Mouse (Mus musculus): ENCODE data around the gene Tbx4. TPM values are rescaled to one million over a fixed set of nuclear protein-coding genes. Genes with fewer than 3 reads are reported as not detected.

Gene Tbx4
- total and polyA plus RNA-seq, 2 experiments from 2014 or later = 0.20 to 0.47 TPM

DNA sequence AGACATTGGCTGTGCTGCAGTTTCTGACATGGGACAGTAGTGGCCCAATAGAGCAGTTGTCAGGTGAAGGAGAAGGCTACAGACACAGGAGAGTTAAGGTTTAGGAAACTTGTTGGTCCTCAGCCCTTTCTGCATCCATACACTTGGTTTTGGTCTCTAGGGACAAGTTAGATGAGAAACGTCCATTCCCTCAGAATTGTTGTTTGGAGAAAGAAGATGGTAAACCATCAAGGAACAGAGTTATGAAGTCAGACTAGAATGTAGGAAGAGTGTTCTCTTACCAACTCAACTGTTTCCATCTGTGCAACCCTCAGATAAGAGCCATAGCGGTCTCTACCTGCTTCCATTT lies 5.4 kb downstream of the Tbx4 start:
- H3K4me1 ChIP-seq (ENCODE audit: insufficient read depth, low read length) = no peaks in the 10 kb centered on the region
- H3K9me3 ChIP-seq (ENCODE audit: low read length) = no peaks in the 10 kb centered on the region
- no peak for TF ChIP-seq CTCF (IDR thresholded peaks at IDR 0.05; ENCODE audit: low read depth)
- H3K36me3 ChIP-seq (ENCODE audit: insufficient read depth, low read length) = no peaks in the 10 kb centered on the region
- WGBS = 10% methylated on average over 2 of the region's 2 CpGs
- H3K9ac ChIP-seq (replicated peaks; ENCODE audit: low read length) = no peak overlapping the region
- no peak overlapping the region for H3K4me2 ChIP-seq (ENCODE audit: low read depth, low read length)
- DNase-seq (ENCODE audit: low spot score) (no peak), ATAC-seq (no peak)
- peaks cover 78% of the 10 kb centered on the region for H3K27me3 ChIP-seq (ENCODE audit: insufficient read depth, low read length)
- no peak overlapping the region for H3K4me3 ChIP-seq (ENCODE audit: low read length)
- H3K27ac ChIP-seq = no peak overlapping the region

DNA sequence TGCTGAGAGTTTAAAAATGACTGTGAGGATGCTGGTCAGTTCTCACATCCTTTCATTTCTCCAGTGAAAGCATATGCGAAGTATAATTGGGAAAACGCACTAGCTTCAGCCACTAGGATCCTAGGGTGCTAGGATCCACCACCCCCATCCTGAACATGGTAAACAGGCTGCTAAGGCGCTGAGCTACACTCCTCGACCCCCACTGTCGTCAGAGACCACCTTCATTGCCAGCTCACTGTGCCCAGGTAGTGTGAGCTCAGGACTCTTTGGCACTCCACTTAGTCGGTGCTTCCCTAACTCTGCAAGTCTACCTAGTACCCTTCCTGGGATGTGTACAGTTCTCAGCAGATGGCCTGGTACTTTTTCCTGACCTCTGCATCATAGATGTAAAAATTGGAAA lies 6.5 kb downstream of the Tbx4 start:
- WGBS = 2% methylated on average over 6 of the region's 6 CpGs
- Histone ChIP-seq H3K27ac (no peak overlapping the region), H3K36me3 (ENCODE audit: insufficient read depth, low read length) (no peaks in the 10 kb centered on the region), H3K9ac (replicated peaks; ENCODE audit: low read length) (no peak overlapping the region), H3K4me2 (ENCODE audit: low read depth, low read length) (no peak overlapping the region), H3K4me1 (ENCODE audit: insufficient read depth, low read length) (no peaks in the 10 kb centered on the region), H3K9me3 (ENCODE audit: low read length) (no peaks in the 10 kb centered on the region), H3K27me3 (ENCODE audit: insufficient read depth, low read length) (peaks cover 85% of the 10 kb centered on the region), H3K4me3 (ENCODE audit: low read length) (no peak overlapping the region)
- ATAC-seq = no peak
- no peak for DNase-seq (ENCODE audit: low spot score)
- TF ChIP-seq CTCF (IDR thresholded peaks at IDR 0.05; ENCODE audit: low read depth) = no peak

DNA sequence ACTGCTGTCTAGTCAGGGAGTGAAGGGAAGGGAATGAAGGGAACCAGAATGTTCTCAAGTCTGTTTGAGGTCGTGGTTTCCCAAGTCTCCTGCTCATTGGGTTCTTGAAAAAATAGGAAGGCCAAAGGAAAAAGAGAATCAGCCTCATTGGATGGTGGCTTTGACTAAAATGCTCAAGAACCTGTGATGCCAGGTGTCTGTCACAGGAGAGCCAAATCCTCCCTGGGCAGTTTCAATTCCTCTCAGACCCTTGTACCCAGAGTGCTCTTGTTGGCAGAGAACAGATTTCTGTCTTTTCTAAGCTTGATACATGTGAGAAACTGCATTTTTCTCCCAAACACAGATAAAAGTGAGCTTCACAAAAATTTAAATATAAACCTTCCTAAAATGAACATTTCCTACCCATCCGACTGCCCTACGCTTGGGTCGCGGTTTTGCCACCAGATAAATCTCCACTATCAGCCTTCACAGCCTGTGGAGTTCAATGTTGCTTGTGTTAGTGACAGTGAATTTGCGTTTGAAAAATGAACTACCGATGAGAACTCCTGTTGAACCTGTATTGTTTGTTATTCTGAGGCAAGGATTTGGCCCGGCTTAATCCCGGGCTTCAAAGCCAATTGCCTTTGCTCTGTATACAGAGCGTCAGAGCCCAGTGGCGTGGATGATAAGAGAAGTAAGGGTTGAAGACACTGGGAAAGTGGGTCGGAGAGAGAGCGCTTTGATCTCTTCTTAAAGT lies 7.3 kb downstream of the Tbx4 start:
- Histone ChIP-seq H3K4me1 (ENCODE audit: insufficient read depth, low read length) (no peaks in the 10 kb centered on the region), H3K4me2 (ENCODE audit: low read depth, low read length) (no peak overlapping the region), H3K27me3 (ENCODE audit: insufficient read depth, low read length) (peaks cover 80% of the 10 kb centered on the region), H3K9me3 (ENCODE audit: low read length) (no peaks in the 10 kb centered on the region), H3K27ac (no peak overlapping the region), H3K36me3 (ENCODE audit: insufficient read depth, low read length) (no peaks in the 10 kb centered on the region), H3K9ac (replicated peaks; ENCODE audit: low read length) (no peak overlapping the region), H3K4me3 (ENCODE audit: low read length) (no peak overlapping the region)
- DNase-seq (ENCODE audit: low spot score) (no peak), ATAC-seq (no peak)
- 4% methylated on average over 13 of the region's 13 CpGs for WGBS
- TF ChIP-seq CTCF (IDR thresholded peaks at IDR 0.05; ENCODE audit: low read depth) = no peak

DNA sequence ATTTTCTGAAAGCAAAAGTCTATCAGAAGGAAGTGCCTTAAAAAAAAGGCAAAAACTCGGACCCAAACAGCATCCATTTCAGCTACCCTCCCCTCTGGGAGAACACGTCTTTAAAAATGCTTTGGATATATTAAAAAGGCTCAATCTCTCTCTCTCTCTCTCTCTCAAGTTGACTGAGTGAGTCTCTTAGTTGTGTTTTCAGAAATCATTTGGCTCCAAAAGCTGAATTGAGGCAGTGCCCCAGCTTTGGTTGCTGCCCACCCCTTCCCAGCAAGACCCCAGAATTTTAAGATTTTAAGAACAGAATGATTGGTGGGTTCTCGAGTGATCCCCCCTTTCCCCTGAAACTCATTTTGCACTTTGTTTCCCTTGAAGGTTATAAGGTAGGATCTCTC lies 7.9 kb downstream of the Tbx4 start:
- WGBS = 6% methylated on average over 3 of the region's 3 CpGs

DNA sequence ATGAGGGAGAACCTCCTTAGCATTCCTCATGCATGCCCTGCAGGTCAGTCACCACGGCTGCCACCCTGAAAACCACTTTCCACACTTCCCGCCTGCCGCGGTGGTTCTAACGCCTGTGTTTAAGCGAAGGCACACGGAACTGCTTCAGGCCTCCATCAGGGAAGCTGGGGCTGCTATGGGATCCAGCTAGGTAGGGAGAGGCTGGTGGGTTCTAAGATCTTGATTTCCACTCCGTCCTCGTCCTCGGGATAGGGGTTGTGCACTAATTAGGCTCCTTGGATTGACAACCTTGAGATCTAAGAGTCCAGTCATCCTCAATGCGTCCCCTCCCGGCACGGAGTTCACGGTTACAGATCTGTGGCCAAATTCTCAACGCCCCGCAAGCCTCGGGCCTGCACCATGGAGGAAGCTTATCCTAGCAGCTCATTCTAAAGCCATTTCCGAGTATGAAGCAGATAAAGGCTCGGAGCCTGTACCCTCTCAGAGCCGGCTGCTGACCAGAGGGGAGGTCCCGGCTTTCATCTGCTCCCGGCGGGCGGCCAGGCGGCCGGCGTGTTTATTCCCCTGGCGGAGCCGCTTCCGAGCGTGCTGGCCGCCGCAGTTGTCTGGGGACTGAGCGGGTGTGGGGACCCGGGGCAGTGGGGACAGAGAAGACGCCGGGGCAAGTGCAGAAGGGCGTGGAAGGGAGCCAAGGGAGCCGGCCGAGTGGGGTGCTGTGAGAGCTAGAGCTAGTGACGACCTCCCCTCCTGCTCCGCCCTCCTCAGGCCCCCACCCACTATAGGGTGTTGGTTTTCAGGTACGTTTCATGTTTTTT lies 8.7 kb downstream of the Tbx4 start:
- Histone ChIP-seq H3K36me3 (ENCODE audit: insufficient read depth, low read length) (no peaks in the 10 kb centered on the region), H3K9me3 (ENCODE audit: low read length) (no peaks in the 10 kb centered on the region), H3K4me1 (ENCODE audit: insufficient read depth, low read length) (no peaks in the 10 kb centered on the region), H3K4me3 (ENCODE audit: low read length) (peak overlapping the region; percentile 25), H3K4me2 (ENCODE audit: low read depth, low read length) (peak overlapping the region; percentile 50), H3K27me3 (ENCODE audit: insufficient read depth, low read length) (peaks cover 70% of the 10 kb centered on the region), H3K27ac (no peak overlapping the region), H3K9ac (replicated peaks; ENCODE audit: low read length) (no peak overlapping the region)
- WGBS = 2% methylated on average over 43 of the region's 43 CpGs
- TF ChIP-seq CTCF (IDR thresholded peaks at IDR 0.05; ENCODE audit: low read depth) = no peak
- ATAC-seq (no peak), DNase-seq (ENCODE audit: low spot score) (peak; percentile 25)

More for the DNA sequence above, 7.9 kb downstream of the Tbx4 start:
- H3K4me2 ChIP-seq (ENCODE audit: low read depth, low read length) = no peak overlapping the region
- peaks cover 74% of the 10 kb centered on the region for H3K27me3 ChIP-seq (ENCODE audit: insufficient read depth, low read length)
- H3K36me3 ChIP-seq (ENCODE audit: insufficient read depth, low read length) = no peaks in the 10 kb centered on the region
- ATAC-seq (no peak), DNase-seq (ENCODE audit: low spot score) (no peak)
- TF ChIP-seq CTCF (IDR thresholded peaks at IDR 0.05; ENCODE audit: low read depth) = no peak
- no peak overlapping the region for H3K9ac ChIP-seq (replicated peaks; ENCODE audit: low read length)
- H3K4me3 ChIP-seq (ENCODE audit: low read length) = no peak overlapping the region
- no peaks in the 10 kb centered on the region for H3K4me1 ChIP-seq (ENCODE audit: insufficient read depth, low read length)
- no peaks in the 10 kb centered on the region for H3K9me3 ChIP-seq (ENCODE audit: low read length)
- H3K27ac ChIP-seq = no peak overlapping the region

DNA sequence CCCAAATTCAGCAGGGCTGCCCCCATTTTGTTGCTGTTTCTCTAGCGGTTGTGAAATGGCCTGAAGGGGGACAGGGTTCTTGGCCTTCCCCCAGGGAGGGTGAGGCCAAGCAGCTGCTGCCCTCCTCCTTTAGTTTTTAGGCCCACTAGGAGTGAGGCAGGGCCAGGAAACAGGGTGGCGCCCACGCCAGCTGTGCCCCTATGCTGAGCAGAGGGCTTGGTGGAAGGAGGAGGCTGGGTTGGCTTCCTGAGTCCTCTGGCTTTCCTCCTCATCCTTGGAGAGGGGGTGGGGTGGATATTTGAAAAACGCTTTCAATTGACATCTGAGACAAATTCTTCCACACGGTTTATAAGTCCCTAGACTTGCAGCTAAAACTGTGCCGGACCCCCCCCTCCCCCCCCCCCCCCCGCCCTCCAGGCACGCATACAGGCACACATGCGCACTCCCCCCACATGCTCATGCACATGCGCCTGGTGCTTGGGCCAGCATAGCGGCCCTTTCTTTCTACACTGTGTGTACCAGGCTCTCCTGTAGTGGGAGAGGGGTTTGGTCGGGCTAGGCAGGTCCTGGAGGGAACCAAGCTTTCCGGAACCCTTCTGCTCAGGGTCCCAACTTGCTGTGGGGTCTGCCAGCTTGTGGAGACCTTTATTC lies 10.2 kb downstream of the Tbx4 start:
- H3K4me2 ChIP-seq (ENCODE audit: low read depth, low read length) = no peak overlapping the region
- 40% methylated on average over 11 of the region's 13 CpGs for WGBS
- peak; percentile 9; the same call in 1 of the 2 replicates for TF ChIP-seq CTCF (IDR thresholded peaks at IDR 0.05; ENCODE audit: low read depth)

More for the DNA sequence above, 10.2 kb downstream of the Tbx4 start:
- H3K4me3 ChIP-seq (ENCODE audit: low read length) = no peak overlapping the region
- ATAC-seq = no peak
- H3K27me3 ChIP-seq (ENCODE audit: insufficient read depth, low read length) = peaks cover 66% of the 10 kb centered on the region
- H3K9me3 ChIP-seq (ENCODE audit: low read length) = no peaks in the 10 kb centered on the region
- DNase-seq (ENCODE audit: low spot score) = no peak
- no peak overlapping the region for H3K9ac ChIP-seq (replicated peaks; ENCODE audit: low read length)
- no peaks in the 10 kb centered on the region for H3K36me3 ChIP-seq (ENCODE audit: insufficient read depth, low read length)
- H3K4me1 ChIP-seq (ENCODE audit: insufficient read depth, low read length) = no peaks in the 10 kb centered on the region
- H3K27ac ChIP-seq = no peak overlapping the region
